Mouse (Mus musculus): ENCODE measurements around the gene Gng12. TPM values are rescaled to one million over a fixed set of nuclear protein-coding genes. Genes with fewer than 3 reads are reported as not detected.

Gene Gng12
- polyA plus RNA-seq, 1 experiment from 2014 or later, result 50.3 TPM

DNA sequence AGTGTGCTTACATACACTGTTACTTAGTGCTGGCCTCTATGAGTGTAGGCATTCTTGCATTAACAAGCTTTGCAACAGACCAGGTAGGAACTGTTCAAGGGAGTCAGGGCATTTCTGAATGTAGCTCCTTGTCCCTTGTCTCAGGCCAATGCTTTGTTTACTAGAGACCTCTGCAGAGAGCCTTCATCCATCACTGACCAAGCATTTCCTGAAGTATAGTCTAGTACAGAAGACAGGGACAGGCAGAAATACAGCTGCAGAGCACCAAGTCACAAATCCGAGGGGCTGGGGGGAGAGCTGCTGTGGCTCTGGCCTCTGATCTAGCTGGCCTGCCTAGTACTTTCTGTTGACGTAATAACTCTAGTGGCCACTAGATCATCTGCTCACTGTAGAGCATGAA is 71.6 kb downstream of the Gng12 start:
- H3K4me1 ChIP-seq, result peaks cover 38% of the 10 kb centered on the region

GRCm38 (mm10) chr6:66969446-66969845 is 73.2 kb downstream of the Gng12 start:
- H3K9me3 ChIP-seq (replicated peaks), result no peaks in the 10 kb centered on the region
- peaks cover 47% of the 10 kb centered on the region for H3K27me3 ChIP-seq (ENCODE audit: low read depth, poor library complexity, severe bottlenecking)
- H3K4me1 ChIP-seq, result peaks cover 37% of the 10 kb centered on the region
- WGBS, result 54% methylated on average over 3 of the region's 3 CpGs
- H3K27ac ChIP-seq (replicated peaks), result no peak overlapping the region
- no peaks in the 10 kb centered on the region for H3K36me3 ChIP-seq
- DNase-seq (ENCODE audit: low spot score), result no peak
- H3K4me3 ChIP-seq, result no peak overlapping the region

More for the DNA sequence above, 71.6 kb downstream of the Gng12 start:
- H3K36me3 ChIP-seq, result no peaks in the 10 kb centered on the region
- no peak overlapping the region for H3K27ac ChIP-seq (replicated peaks)
- no peak overlapping the region for H3K4me3 ChIP-seq
- H3K9me3 ChIP-seq (replicated peaks), result no peaks in the 10 kb centered on the region
- WGBS, result 57% methylated on average over 2 of the region's 2 CpGs
- peaks cover 42% of the 10 kb centered on the region for H3K27me3 ChIP-seq (ENCODE audit: low read depth, poor library complexity, severe bottlenecking)
- DNase-seq (ENCODE audit: low spot score), result no peak

GRCm38 (mm10) chr6:66972300-66972699 is 76.1 kb downstream of the Gng12 start:
- DNase-seq (ENCODE audit: low spot score), result no peak
- H3K9me3 ChIP-seq (replicated peaks), result no peaks in the 10 kb centered on the region
- H3K4me3 ChIP-seq, result no peak overlapping the region
- H3K4me1 ChIP-seq, result peaks cover 21% of the 10 kb centered on the region
- no peaks in the 10 kb centered on the region for H3K36me3 ChIP-seq
- peaks cover 36% of the 10 kb centered on the region for H3K27me3 ChIP-seq (ENCODE audit: low read depth, poor library complexity, severe bottlenecking)
- WGBS, result 88% methylated on average over 8 of the region's 8 CpGs
- H3K27ac ChIP-seq (replicated peaks), result no peak overlapping the region

DNA sequence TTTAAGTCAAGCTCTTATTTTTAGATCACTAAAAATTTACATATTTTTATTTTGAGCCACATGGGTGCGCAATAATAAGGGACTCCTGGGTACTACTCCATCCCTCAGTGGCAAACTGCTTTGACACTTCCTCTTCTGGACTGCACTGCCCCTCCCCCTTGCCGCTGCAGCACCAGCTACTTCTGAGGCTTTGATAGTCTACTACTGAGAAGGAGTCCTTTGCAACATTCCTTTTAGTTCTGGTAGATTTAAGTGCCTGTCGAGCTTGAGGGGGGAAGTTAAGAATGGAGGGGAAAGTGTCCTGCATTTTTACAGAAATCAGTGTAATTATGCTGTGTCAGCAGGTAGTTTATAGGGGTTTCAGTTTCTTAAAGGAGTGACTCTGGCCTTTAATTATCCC is 77.0 kb downstream of the Gng12 start:
- WGBS, result 29% methylated on average over 3 of the region's 3 CpGs
- H3K9me3 ChIP-seq (replicated peaks), result no peaks in the 10 kb centered on the region
- H3K36me3 ChIP-seq, result no peaks in the 10 kb centered on the region
- H3K4me3 ChIP-seq, result no peak overlapping the region
- H3K27ac ChIP-seq (replicated peaks), result no peak overlapping the region
- H3K27me3 ChIP-seq (ENCODE audit: low read depth, poor library complexity, severe bottlenecking), result peaks cover 28% of the 10 kb centered on the region
- no peak for DNase-seq (ENCODE audit: low spot score)
- H3K4me1 ChIP-seq, result peaks cover 13% of the 10 kb centered on the region

DNA sequence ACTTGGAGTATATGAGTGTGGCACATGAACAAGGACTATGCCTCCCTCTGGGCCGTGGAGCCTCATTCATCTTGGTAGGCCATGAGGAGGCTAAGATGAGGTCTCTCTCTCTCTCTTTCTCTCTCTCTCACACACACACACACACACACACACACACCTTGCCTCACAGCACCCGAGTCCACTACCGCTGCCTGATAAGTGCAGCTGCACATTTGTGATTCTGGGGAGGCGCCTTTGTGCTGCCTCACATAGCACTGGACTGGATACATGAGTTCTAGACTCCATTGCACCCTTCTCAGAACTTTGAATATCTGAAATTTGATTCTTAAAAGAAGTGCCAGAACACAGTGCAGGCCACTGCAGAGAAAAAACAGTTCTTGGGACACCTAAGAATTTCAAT is 79.3 kb downstream of the Gng12 start:
- no peaks in the 10 kb centered on the region for H3K36me3 ChIP-seq
- no peak overlapping the region for H3K4me3 ChIP-seq
- peaks cover 6% of the 10 kb centered on the region for H3K4me1 ChIP-seq
- no peak overlapping the region for H3K27ac ChIP-seq (replicated peaks)
- no peak for DNase-seq (ENCODE audit: low spot score)
- WGBS, result 93% methylated on average over 4 of the region's 4 CpGs
- no peaks in the 10 kb centered on the region for H3K9me3 ChIP-seq (replicated peaks)
- peaks cover 24% of the 10 kb centered on the region for H3K27me3 ChIP-seq (ENCODE audit: low read depth, poor library complexity, severe bottlenecking)

DNA sequence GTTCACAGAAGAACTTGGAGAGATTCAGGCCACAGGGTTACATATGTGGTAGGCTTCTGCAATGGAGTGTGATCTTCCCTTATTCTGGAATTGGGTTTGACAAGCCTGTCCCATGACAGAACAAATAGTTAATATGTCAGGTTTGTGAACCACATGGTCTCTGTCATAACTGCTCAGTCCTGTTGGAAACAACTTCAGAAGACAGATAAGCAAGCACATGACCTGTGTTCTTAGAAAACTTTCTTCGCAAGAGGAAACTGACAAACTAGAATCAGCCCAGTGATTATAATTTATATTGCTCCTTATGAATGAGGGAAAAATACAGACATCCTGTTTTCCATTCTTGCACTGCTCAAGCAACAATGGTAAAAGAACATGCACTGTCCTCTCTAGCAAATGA is 83.0 kb downstream of the Gng12 start:
- Histone ChIP-seq H3K4me3 (no peak overlapping the region), H3K27ac (replicated peaks) (no peak overlapping the region), H3K27me3 (ENCODE audit: low read depth, poor library complexity, severe bottlenecking) (peaks cover under 1% of the 10 kb centered on the region; the same call in 1 of the 2 replicates), H3K36me3 (no peaks in the 10 kb centered on the region), H3K9me3 (replicated peaks) (no peaks in the 10 kb centered on the region), H3K4me1 (no peaks in the 10 kb centered on the region)
- no peak for DNase-seq (ENCODE audit: low spot score)
- 96% methylated on average over 1 of the region's 1 CpGs for WGBS

- 87% methylated on average over 4 of the region's 4 CpGs for WGBS
- H3K27me3 ChIP-seq (ENCODE audit: low read depth, poor library complexity, severe bottlenecking), result no peaks in the 10 kb centered on the region
- no peaks in the 10 kb centered on the region for H3K4me1 ChIP-seq
- H3K36me3 ChIP-seq, result no peaks in the 10 kb centered on the region
- no peak for DNase-seq (ENCODE audit: low spot score)
- no peak overlapping the region for H3K27ac ChIP-seq (replicated peaks)
- no peak overlapping the region for H3K4me3 ChIP-seq
- H3K9me3 ChIP-seq (replicated peaks), result no peaks in the 10 kb centered on the region
These were observed 83.8 kb downstream of the Gng12 start for GRCm38 (mm10) chr6:66980040-66980439.

DNA sequence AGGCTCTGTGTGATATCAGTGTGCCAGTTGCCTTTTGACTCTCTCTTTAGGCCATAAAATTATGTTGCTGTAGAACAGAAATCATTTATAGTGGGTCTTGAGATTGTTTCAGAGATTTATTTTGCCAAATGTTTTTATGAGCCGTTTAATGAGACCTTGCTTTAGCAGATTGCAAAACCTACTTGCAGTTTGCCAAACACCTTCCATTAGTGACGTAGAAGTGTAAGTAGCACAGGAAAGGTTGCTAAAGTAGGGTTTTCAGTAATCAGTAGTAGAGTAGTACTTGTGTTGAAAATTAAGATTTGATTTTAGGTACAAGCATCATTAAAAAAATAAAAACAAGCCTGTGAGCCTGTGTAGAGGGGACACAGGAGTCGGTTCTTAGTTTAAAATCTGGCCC is 85.2 kb downstream of the Gng12 start:
- WGBS, result 89% methylated on average over 3 of the region's 3 CpGs
- H3K4me3 ChIP-seq, result no peak overlapping the region
- DNase-seq (ENCODE audit: low spot score), result no peak
- no peak overlapping the region for H3K27ac ChIP-seq (replicated peaks)
- H3K27me3 ChIP-seq (ENCODE audit: low read depth, poor library complexity, severe bottlenecking), result no peaks in the 10 kb centered on the region
- H3K9me3 ChIP-seq (replicated peaks), result no peaks in the 10 kb centered on the region
- H3K4me1 ChIP-seq, result no peaks in the 10 kb centered on the region
- H3K36me3 ChIP-seq, result no peaks in the 10 kb centered on the region

DNA sequence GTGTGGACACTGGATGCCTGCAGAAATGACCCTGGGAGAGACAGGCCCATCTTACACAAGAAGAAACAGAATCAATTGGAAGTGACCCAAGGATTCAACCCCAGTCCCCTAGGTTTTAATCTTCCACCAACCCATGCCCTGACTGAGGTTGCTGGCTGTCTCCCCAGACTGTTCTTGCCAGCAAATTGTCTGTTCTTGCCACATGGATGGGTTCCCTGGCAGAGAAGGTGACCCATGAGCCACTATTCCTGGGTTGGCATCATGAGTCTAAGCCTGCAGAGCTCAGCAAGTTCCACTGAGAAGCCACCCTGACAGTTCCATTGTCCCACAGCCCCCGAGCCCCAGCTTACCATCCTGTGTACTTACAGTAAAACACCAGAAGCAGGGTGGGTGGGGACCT is 85.7 kb downstream of the Gng12 start:
- Histone ChIP-seq H3K4me1 (no peaks in the 10 kb centered on the region), H3K27ac (replicated peaks) (no peak overlapping the region), H3K4me3 (no peak overlapping the region), H3K9me3 (replicated peaks) (no peaks in the 10 kb centered on the region), H3K27me3 (ENCODE audit: low read depth, poor library complexity, severe bottlenecking) (no peaks in the 10 kb centered on the region), H3K36me3 (no peaks in the 10 kb centered on the region)
- 86% methylated on average over 1 of the region's 1 CpGs for WGBS
- DNase-seq (ENCODE audit: low spot score), result no peak

DNA sequence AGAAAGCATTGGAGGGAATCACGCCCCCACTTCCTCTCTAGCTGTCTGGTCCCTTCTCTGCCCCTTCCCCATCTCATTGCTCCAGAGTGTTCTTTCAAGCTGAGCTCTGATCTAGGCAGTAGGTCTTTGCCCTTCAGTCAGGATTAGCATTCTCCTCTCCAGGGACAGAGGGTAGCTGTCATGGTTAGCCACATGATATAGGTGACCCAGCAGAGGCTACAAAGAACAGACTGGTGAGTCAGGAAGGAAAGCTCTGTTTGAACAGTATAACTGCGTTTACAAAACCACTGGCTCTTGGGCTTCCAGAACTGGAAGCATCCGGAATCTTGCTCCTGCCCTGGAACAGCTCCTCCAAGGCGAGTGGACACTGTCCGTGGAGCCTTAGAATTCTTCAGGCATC is 87.9 kb downstream of the Gng12 start:
- no peaks in the 10 kb centered on the region for H3K4me1 ChIP-seq
- no peaks in the 10 kb centered on the region for H3K9me3 ChIP-seq (replicated peaks)
- H3K27me3 ChIP-seq (ENCODE audit: low read depth, poor library complexity, severe bottlenecking), result no peaks in the 10 kb centered on the region
- H3K27ac ChIP-seq (replicated peaks), result no peak overlapping the region
- no peaks in the 10 kb centered on the region for H3K36me3 ChIP-seq
- no peak for DNase-seq (ENCODE audit: low spot score)
- no peak overlapping the region for H3K4me3 ChIP-seq
- 83% methylated on average over 5 of the region's 5 CpGs for WGBS

- Histone ChIP-seq H3K27ac (replicated peaks) (no peak overlapping the region), H3K36me3 (no peaks in the 10 kb centered on the region), H3K4me1 (no peaks in the 10 kb centered on the region), H3K4me3 (no peak overlapping the region), H3K9me3 (replicated peaks) (no peaks in the 10 kb centered on the region), H3K27me3 (ENCODE audit: low read depth, poor library complexity, severe bottlenecking) (no peaks in the 10 kb centered on the region)
- no peak for DNase-seq (ENCODE audit: low spot score)
- 92% methylated on average over 3 of the region's 3 CpGs for WGBS
These were observed 88.5 kb downstream of the Gng12 start for GRCm38 (mm10) chr6:66984672-66985071.

- Histone ChIP-seq H3K4me1 (no peaks in the 10 kb centered on the region), H3K9me3 (replicated peaks) (no peaks in the 10 kb centered on the region), H3K4me3 (no peak overlapping the region), H3K36me3 (no peaks in the 10 kb centered on the region), H3K27ac (replicated peaks) (no peak overlapping the region), H3K27me3 (ENCODE audit: low read depth, poor library complexity, severe bottlenecking) (no peaks in the 10 kb centered on the region)
- no peak for DNase-seq (ENCODE audit: low spot score)
- WGBS, result 81% methylated on average over 7 of the region's 7 CpGs
These were observed 89.3 kb downstream of the Gng12 start for GRCm38 (mm10) chr6:66985500-66985899.

GRCm38 (mm10) chr6:66986063-66986462 is 89.9 kb downstream of the Gng12 start:
- Histone ChIP-seq H3K27me3 (ENCODE audit: low read depth, poor library complexity, severe bottlenecking) (no peaks in the 10 kb centered on the region), H3K4me1 (no peaks in the 10 kb centered on the region), H3K36me3 (no peaks in the 10 kb centered on the region), H3K27ac (replicated peaks) (no peak overlapping the region), H3K4me3 (no peak overlapping the region), H3K9me3 (replicated peaks) (no peaks in the 10 kb centered on the region)
- 82% methylated on average over 12 of the region's 12 CpGs for WGBS
- DNase-seq (ENCODE audit: low spot score), result no peak

GRCm38 (mm10) chr6:66987643-66988042 is 91.4 kb downstream of the Gng12 start:
- WGBS, result 81% methylated on average over 3 of the region's 3 CpGs
- Histone ChIP-seq H3K4me3 (no peak overlapping the region), H3K4me1 (0 out of 2 replicates have a peak, but pooled peaks cover 3% of the 10 kb centered on the region), H3K36me3 (no peaks in the 10 kb centered on the region), H3K27me3 (ENCODE audit: low read depth, poor library complexity, severe bottlenecking) (no peaks in the 10 kb centered on the region), H3K27ac (replicated peaks) (no peak overlapping the region), H3K9me3 (replicated peaks) (no peaks in the 10 kb centered on the region)
- DNase-seq (ENCODE audit: low spot score), result no peak

Data from midbrain, embryonic 10.5 days (tissue).